Mouse (Mus musculus) kidney, embryonic 15.5 days (tissue): ENCODE measurements around the gene Agpat4. TPM values are rescaled to one million over a fixed set of nuclear protein-coding genes. Genes with fewer than 3 reads are reported as not detected.

Experiments
- ATAC-seq: fragments of 200-750 bp; cut with Nextera tagmentation; replicated peaks from 2 replicates; pipeline ENCODE4 v1.8.0; 2017; ENCODE audit warnings: moderate TSS enrichment; ENCODE audit not compliant: low FRiP score
- H3K27ac ChIP-seq: fragments of 300-500 bp; sonication (generic); 2 replicates; pipeline ENCODE4 v1.5.1; 2015; ENCODE audit warnings: mild to moderate bottlenecking, inconsistent platforms
- H3K27me3 ChIP-seq: fragments of 300-500 bp; sonication (generic); 2 replicates; pipeline ENCODE4 v1.6.1; 2015; ENCODE audit warnings: inconsistent platforms
- H3K36me3 ChIP-seq: fragments of 300-500 bp; sonication (generic); 2 replicates; pipeline ENCODE4 v1.6.1; 2015; ENCODE audit warnings: inconsistent platforms
- H3K4me1 ChIP-seq: fragments of 300-500 bp; sonication (generic); 2 replicates; pipeline ENCODE4 v1.6.1; 2015; ENCODE audit warnings: inconsistent platforms
- H3K4me2 ChIP-seq: fragments of 300-500 bp; sonication (generic); 2 replicates; pipeline ENCODE4 v1.6.1; 2015; ENCODE audit warnings: moderate library complexity, mild to moderate bottlenecking, inconsistent platforms
- H3K4me3 ChIP-seq: fragments of 300-500 bp; sonication (generic); replicated peaks from 2 replicates; pipeline ENCODE4 v1.5.1; 2015; ENCODE audit warnings: mild to moderate bottlenecking, inconsistent platforms
- H3K9ac ChIP-seq: fragments of 300-500 bp; sonication (generic); 2 replicates; pipeline ENCODE4 v1.6.1; 2015; ENCODE audit warnings: mild to moderate bottlenecking, inconsistent platforms
- H3K9me3 ChIP-seq: fragments of 300-500 bp; sonication (generic); replicated peaks from 2 replicates; pipeline ENCODE4 v1.6.1; 2016; ENCODE audit warnings: inconsistent platforms
- WGBS: fragments of 180-500 bp; shearing (Covaris S2); methylation state at CpG from one replicate; pipeline ENCODE4 v1.1.7; 2015; ENCODE audit warnings: mixed read lengths; 5-methylcytosine and 5-hydroxymethylcytosine counted together
- polyA plus RNA-seq: library from polyadenylated mRNA; unstranded; fragments of >200 nt; fragmentation: Nextera tagmentation; extraction: Ambion mirVana; gene quantifications from 2 replicates; pipeline ENCODE4 v1.2.1, GENCODE M21; 2015

Agpat4 gene
- polyA plus RNA-seq, 1 experiment from 2014 or later: 37.2 TPM

- Histone ChIP-seq H3K9ac (no peak overlapping the region), H3K4me2 (no peak overlapping the region), H3K36me3 (peaks cover 30% of the 10 kb centered on the region), H3K27ac (no peak overlapping the region), H3K4me3 (no peak overlapping the region), H3K4me1 (no peaks in the 10 kb centered on the region; the same call in 1 of the 2 replicates), H3K9me3 (no peaks in the 10 kb centered on the region), H3K27me3 (no peaks in the 10 kb centered on the region)
- no peak for ATAC-seq
- 84% methylated on average over 4 of the region's 4 CpGs for WGBS
Measured at GRCm38 (mm10) chr17:12127056-12127455, 8.6 kb downstream of the Agpat4 start.

GRCm38 (mm10) chr17:12128976-12129375 is 10.5 kb downstream of the Agpat4 start:
- no peak for ATAC-seq
- Histone ChIP-seq H3K4me2 (no peak overlapping the region), H3K4me3 (no peak overlapping the region), H3K9ac (no peak overlapping the region), H3K9me3 (no peaks in the 10 kb centered on the region), H3K36me3 (peaks cover 30% of the 10 kb centered on the region), H3K27ac (no peak overlapping the region), H3K27me3 (no peaks in the 10 kb centered on the region), H3K4me1 (no peaks in the 10 kb centered on the region)
- 84% methylated on average over 2 of the region's 2 CpGs for WGBS

- Histone ChIP-seq H3K9me3 (no peaks in the 10 kb centered on the region), H3K27me3 (no peaks in the 10 kb centered on the region), H3K9ac (no peak overlapping the region), H3K36me3 (peaks cover 23% of the 10 kb centered on the region), H3K4me3 (no peak overlapping the region), H3K4me2 (no peak overlapping the region), H3K27ac (no peak overlapping the region), H3K4me1 (no peaks in the 10 kb centered on the region)
- WGBS: 75% methylated on average over 5 of the region's 5 CpGs
- no peak for ATAC-seq
Measured at GRCm38 (mm10) chr17:12131171-12131570, 12.7 kb downstream of the Agpat4 start.

- Histone ChIP-seq H3K4me2 (no peak overlapping the region), H3K9ac (no peak overlapping the region), H3K27ac (no peak overlapping the region), H3K27me3 (no peaks in the 10 kb centered on the region), H3K4me3 (no peak overlapping the region), H3K36me3 (peaks cover 21% of the 10 kb centered on the region), H3K9me3 (no peaks in the 10 kb centered on the region), H3K4me1 (no peaks in the 10 kb centered on the region)
- WGBS: 92% methylated on average over 7 of the region's 7 CpGs
- no peak for ATAC-seq
Measured at GRCm38 (mm10) chr17:12131581-12131980, 13.1 kb downstream of the Agpat4 start.

- WGBS: 94% methylated on average over 3 of the region's 3 CpGs
- no peak for ATAC-seq
- Histone ChIP-seq H3K27me3 (no peaks in the 10 kb centered on the region), H3K4me1 (no peaks in the 10 kb centered on the region), H3K9ac (no peak overlapping the region), H3K9me3 (no peaks in the 10 kb centered on the region), H3K27ac (no peak overlapping the region), H3K36me3 (peaks cover 18% of the 10 kb centered on the region), H3K4me3 (no peak overlapping the region), H3K4me2 (no peak overlapping the region)
Measured at GRCm38 (mm10) chr17:12132904-12133303, 14.4 kb downstream of the Agpat4 start.

- 95% methylated on average over 8 of the region's 8 CpGs for WGBS
- no peaks in the 10 kb centered on the region for H3K4me1 ChIP-seq
- H3K4me2 ChIP-seq: no peak overlapping the region
- H3K9me3 ChIP-seq: no peaks in the 10 kb centered on the region
- H3K27ac ChIP-seq: no peak overlapping the region
- H3K27me3 ChIP-seq: no peaks in the 10 kb centered on the region
- H3K4me3 ChIP-seq: no peak overlapping the region
- peaks cover 18% of the 10 kb centered on the region for H3K36me3 ChIP-seq
- no peak overlapping the region for H3K9ac ChIP-seq
- no peak for ATAC-seq
Measured at GRCm38 (mm10) chr17:12133985-12134384, 15.5 kb downstream of the Agpat4 start.

GRCm38 (mm10) chr17:12134975-12135633 is 16.6 kb downstream of the Agpat4 start:
- Histone ChIP-seq H3K9ac (no peak overlapping the region), H3K9me3 (no peaks in the 10 kb centered on the region), H3K27ac (no peak overlapping the region), H3K36me3 (peaks cover 28% of the 10 kb centered on the region), H3K4me2 (no peak overlapping the region), H3K27me3 (no peaks in the 10 kb centered on the region), H3K4me1 (no peaks in the 10 kb centered on the region), H3K4me3 (no peak overlapping the region)
- ATAC-seq: no peak
- 94% methylated on average over 12 of the region's 12 CpGs for WGBS

- 93% methylated on average over 6 of the region's 6 CpGs for WGBS
- H3K4me3 ChIP-seq: no peak overlapping the region
- no peak overlapping the region for H3K27ac ChIP-seq
- H3K9ac ChIP-seq: no peak overlapping the region
- no peaks in the 10 kb centered on the region for H3K9me3 ChIP-seq
- no peaks in the 10 kb centered on the region for H3K27me3 ChIP-seq
- ATAC-seq: no peak
- H3K4me2 ChIP-seq: no peak overlapping the region
- no peaks in the 10 kb centered on the region for H3K4me1 ChIP-seq
- H3K36me3 ChIP-seq: peaks cover 28% of the 10 kb centered on the region
Measured at GRCm38 (mm10) chr17:12138355-12138754, 19.9 kb downstream of the Agpat4 start.

GRCm38 (mm10) chr17:12143948-12144364 is 25.5 kb downstream of the Agpat4 start:
- Histone ChIP-seq H3K4me1 (no peaks in the 10 kb centered on the region), H3K9ac (no peak overlapping the region), H3K4me3 (no peak overlapping the region), H3K27me3 (no peaks in the 10 kb centered on the region), H3K27ac (no peak overlapping the region), H3K9me3 (no peaks in the 10 kb centered on the region), H3K4me2 (no peak overlapping the region), H3K36me3 (peaks cover 19% of the 10 kb centered on the region; the same call in 1 of the 2 replicates)
- ATAC-seq: no peak
- WGBS: 73% methylated on average over 5 of the region's 5 CpGs

GRCm38 (mm10) chr17:12146132-12146681 is 27.7 kb downstream of the Agpat4 start:
- Histone ChIP-seq H3K27ac (no peak overlapping the region), H3K36me3 (peaks cover 9% of the 10 kb centered on the region; the same call in 1 of the 2 replicates), H3K4me2 (no peak overlapping the region), H3K9ac (no peak overlapping the region), H3K4me3 (no peak overlapping the region), H3K27me3 (no peaks in the 10 kb centered on the region), H3K4me1 (no peaks in the 10 kb centered on the region), H3K9me3 (no peaks in the 10 kb centered on the region)
- WGBS: 73% methylated on average over 5 of the region's 5 CpGs
- ATAC-seq: no peak

- H3K27ac ChIP-seq: no peak overlapping the region
- 88% methylated on average over 4 of the region's 4 CpGs for WGBS
Measured at GRCm38 (mm10) chr17:12147830-12148229, 29.3 kb downstream of the Agpat4 start.

GRCm38 (mm10) chr17:12149232-12149861 is 30.8 kb downstream of the Agpat4 start:
- Histone ChIP-seq H3K27me3 (no peaks in the 10 kb centered on the region), H3K36me3 (peaks cover 39% of the 10 kb centered on the region), H3K9ac (no peak overlapping the region), H3K27ac (no peak overlapping the region), H3K4me3 (no peak overlapping the region), H3K4me1 (no peaks in the 10 kb centered on the region), H3K9me3 (no peaks in the 10 kb centered on the region), H3K4me2 (no peak overlapping the region)
- 78% methylated on average over 6 of the region's 6 CpGs for WGBS
- no peak for ATAC-seq

More at GRCm38 (mm10) chr17:12147830-12148229, 29.3 kb downstream of the Agpat4 start:
- Histone ChIP-seq H3K9me3 (no peaks in the 10 kb centered on the region), H3K4me1 (no peaks in the 10 kb centered on the region), H3K9ac (no peak overlapping the region), H3K36me3 (peaks cover 23% of the 10 kb centered on the region), H3K4me2 (no peak overlapping the region), H3K4me3 (no peak overlapping the region), H3K27me3 (no peaks in the 10 kb centered on the region)
- no peak for ATAC-seq
